11 mouse cellular contexts compared by ENCODE assay signal in the genomic region with DNA sequence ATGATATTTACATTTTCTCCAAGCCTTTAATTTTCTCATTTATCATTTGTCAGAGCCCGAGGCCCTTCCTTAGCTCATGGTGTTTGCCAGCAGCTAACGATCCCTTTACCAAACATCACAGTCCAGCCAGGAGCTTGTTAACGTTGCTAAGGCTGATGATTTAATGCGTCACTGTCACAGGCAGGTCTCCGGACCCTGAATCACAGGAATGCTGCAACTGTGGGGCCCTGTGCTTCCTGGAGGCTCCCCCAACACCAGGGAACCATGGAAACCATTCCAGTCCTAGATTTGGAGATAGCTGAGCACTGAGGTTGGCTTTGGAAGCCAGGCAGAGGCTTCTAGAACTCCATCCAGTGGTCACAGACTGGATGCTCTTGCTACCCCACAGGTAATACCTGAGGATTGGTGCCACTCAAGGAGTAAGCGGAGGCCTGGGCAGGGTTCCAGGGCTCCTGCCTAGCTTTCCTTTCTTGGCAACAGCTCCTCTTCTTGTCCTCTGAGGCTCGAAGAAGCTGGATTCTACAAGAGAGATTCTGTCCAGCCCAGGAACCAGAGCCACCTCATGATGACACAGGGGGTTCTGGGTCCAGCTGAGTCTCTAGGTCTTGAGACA.
DNase-seq lines count a peak whose midpoint lies in the region; ATAC-seq lines count a peak whose summit lies in the region.
"Had no signal": no experiment of that assay in that cellular context is flagged by ENCODE, and none has a peak within 500 bp of the region (broad histone marks: within the 10 kb centered on the region; RNA-seq: fewer than 3 reads in every experiment).

No protein-coding gene starts in this region.

- 19% methylated on average over 7 of the region's 7 CpGs for WGBS in kidney, embryonic 14.5 days
- WGBS in embryonic facial prominence, embryonic 13.5 days = 35% methylated on average over 7 of the region's 7 CpGs
- 18% methylated on average over 7 of the region's 7 CpGs for WGBS in intestine, embryonic 14.5 days
- WGBS in neural tube, embryonic 15.5 days = 25% methylated on average over 7 of the region's 7 CpGs

- peak; percentile 45; the same call in 1 of the 2 replicates for ATAC-seq in kidney, embryonic 14.5 days (ENCODE audit: low FRiP score, low TSS enrichment)
- ATAC-seq in embryonic facial prominence, embryonic 13.5 days (ENCODE audit: insufficient number of reproducible peaks, insufficient read depth, low FRiP score, low TSS enrichment, low read depth) = no peak
- ATAC-seq in intestine, embryonic 14.5 days (replicated peaks; ENCODE audit: low FRiP score, low TSS enrichment, low read depth) = 0 out of 2 replicates have a peak, but pooled peaks have one; percentile 26
- ATAC-seq in neural tube, embryonic 15.5 days (ENCODE audit: low FRiP score) = no peak

- no peak overlapping the region for H3K27ac ChIP-seq in kidney, embryonic 14.5 days (ENCODE audit: low read depth, low read length)
- H3K27ac ChIP-seq in embryonic facial prominence, embryonic 13.5 days = peak overlapping the region; percentile 2; the same call in 1 of the 2 replicates
- peak overlapping the region; percentile 55 for H3K27ac ChIP-seq in intestine, embryonic 14.5 days (ENCODE audit: low read depth)
- H3K27ac ChIP-seq in neural tube, embryonic 15.5 days (replicated peaks) = peak overlapping the region; percentile 60

- peaks cover 17% of the 10 kb centered on the region for H3K4me1 ChIP-seq in kidney, embryonic 14.5 days (ENCODE audit: control insufficient read depth, insufficient read depth, low read length)
- peaks cover 16% of the 10 kb centered on the region for H3K4me1 ChIP-seq in embryonic facial prominence, embryonic 13.5 days
- H3K4me1 ChIP-seq in intestine, embryonic 14.5 days (replicated peaks; ENCODE audit: control insufficient read depth, insufficient read depth, low read length) = peaks cover 8% of the 10 kb centered on the region
- H3K4me1 ChIP-seq in neural tube, embryonic 15.5 days = peaks cover 17% of the 10 kb centered on the region

- no peak for DNase-seq in kidney, adult 11 months
- DNase-seq in intestine, embryonic 14.5 days (ENCODE audit: low spot score) = peak; percentile 61
- DNase-seq in right cerebral cortex, postnatal 4 days = no peak
- DNase-seq in ovary, postnatal 10 days (ENCODE audit: low spot score) = no peak
- DNase-seq: cerebellum, adult 9-11 months; heart, postnatal 10 days; thymus, postnatal 14 days had no signal

- H3K4me3 ChIP-seq in kidney, embryonic 14.5 days (ENCODE audit: low read length) = no peak overlapping the region
- H3K4me3 ChIP-seq in embryonic facial prominence, embryonic 13.5 days = no peak overlapping the region
- H3K4me3 ChIP-seq in intestine, embryonic 14.5 days (ENCODE audit: low read depth, low read length) = no peak overlapping the region
- no peak overlapping the region for H3K4me3 ChIP-seq in neural tube, embryonic 15.5 days (replicated peaks)
- H3K4me3 ChIP-seq: limb, embryonic 12.5 days had no signal

- no peaks in the 10 kb centered on the region for H3K27me3 ChIP-seq in kidney, embryonic 14.5 days (ENCODE audit: control insufficient read depth, insufficient read depth, low read length)
- H3K27me3 ChIP-seq in embryonic facial prominence, embryonic 13.5 days = no peaks in the 10 kb centered on the region
- H3K27me3 ChIP-seq in intestine, embryonic 14.5 days (replicated peaks; ENCODE audit: control insufficient read depth, insufficient read depth, low read length) = no peaks in the 10 kb centered on the region
- H3K27me3 ChIP-seq in neural tube, embryonic 15.5 days (replicated peaks) = 0 out of 2 replicates have a peak, but pooled peaks cover 3% of the 10 kb centered on the region
- H3K27me3 ChIP-seq: limb, embryonic 12.5 days had no signal

- H3K9me3 ChIP-seq in kidney, embryonic 14.5 days (ENCODE audit: control insufficient read depth, low read length) = no peaks in the 10 kb centered on the region; the same call in 1 of the 2 replicates
- H3K9me3 ChIP-seq in embryonic facial prominence, embryonic 13.5 days = no peaks in the 10 kb centered on the region
- no peaks in the 10 kb centered on the region for H3K9me3 ChIP-seq in intestine, embryonic 14.5 days (ENCODE audit: control insufficient read depth, low read length)
- no peaks in the 10 kb centered on the region for H3K9me3 ChIP-seq in neural tube, embryonic 15.5 days (replicated peaks)
- H3K9me3 ChIP-seq: limb, embryonic 12.5 days had no signal

- H3K36me3 ChIP-seq in kidney, embryonic 14.5 days (ENCODE audit: control insufficient read depth, insufficient read depth, low read length) = no peaks in the 10 kb centered on the region
- no peaks in the 10 kb centered on the region for H3K36me3 ChIP-seq in embryonic facial prominence, embryonic 13.5 days
- H3K36me3 ChIP-seq in intestine, embryonic 14.5 days (ENCODE audit: control insufficient read depth, insufficient read depth, low read length) = no peaks in the 10 kb centered on the region
- no peaks in the 10 kb centered on the region for H3K36me3 ChIP-seq in neural tube, embryonic 15.5 days
- H3K36me3 ChIP-seq: limb, embryonic 12.5 days had no signal

- H3K4me2 ChIP-seq in kidney, embryonic 14.5 days (replicated peaks; ENCODE audit: low read depth, low read length) = no peak overlapping the region
- no peak overlapping the region for H3K4me2 ChIP-seq in embryonic facial prominence, embryonic 13.5 days
- no peak overlapping the region for H3K4me2 ChIP-seq in intestine, embryonic 14.5 days (ENCODE audit: low read length)
- no peak overlapping the region for H3K4me2 ChIP-seq in neural tube, embryonic 15.5 days
- H3K4me2 ChIP-seq: limb, embryonic 12.5 days had no signal

- H3K9ac ChIP-seq in kidney, embryonic 14.5 days (ENCODE audit: low read depth, low read length) = no peak overlapping the region
- no peak overlapping the region for H3K9ac ChIP-seq in embryonic facial prominence, embryonic 13.5 days
- H3K9ac ChIP-seq in intestine, embryonic 14.5 days (ENCODE audit: low read length) = no peak overlapping the region
- no peak overlapping the region for H3K9ac ChIP-seq in neural tube, embryonic 15.5 days (replicated peaks)
- H3K9ac ChIP-seq: limb, embryonic 12.5 days had no signal

Comparison
In these comparisons a context has a peak if more than half of its experiments do, and no peak if none do; other contexts are left out.
1. ATAC-seq: peak in kidney, embryonic 14.5 days (single experiment) and intestine, embryonic 14.5 days (single experiment); none in embryonic facial prominence, embryonic 13.5 days (single experiment) and neural tube, embryonic 15.5 days (single experiment).